Mouse (Mus musculus) thymus, postnatal 4 days (tissue): ENCODE measurements around the gene Mfng.

Experiments
- DNase-seq: peaks from one replicate; pipeline ENCODE4 v3.0.0; 2021

Mfng gene

GRCm38 (mm10) chr15:78712335-78713258 is 60.7 kb downstream of the Mfng start:
- DNase-seq: peak; percentile 71

GRCm38 (mm10) chr15:78711935-78712334 is 61.3 kb downstream of the Mfng start:
- DNase-seq: no peak

DNA sequence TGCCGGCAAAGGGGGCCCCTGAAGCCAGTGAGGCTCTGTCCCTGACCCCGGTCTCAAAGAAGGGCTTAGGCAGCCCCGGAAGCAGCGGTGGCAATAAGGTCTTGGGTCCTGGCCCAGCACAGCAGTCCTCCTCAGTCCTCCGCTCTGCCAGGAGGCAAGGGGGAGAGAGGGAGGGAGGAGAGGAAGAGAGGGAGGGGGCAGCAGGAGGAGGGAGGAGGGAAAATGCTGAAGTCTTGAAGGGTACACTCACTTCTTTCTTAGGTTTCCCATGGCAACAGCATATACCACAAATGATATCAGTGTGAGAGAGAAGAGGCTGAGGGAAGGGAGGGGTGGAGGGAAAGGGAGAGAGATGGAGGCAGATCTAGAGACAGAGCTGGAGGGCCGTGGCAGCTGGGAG is 62.6 kb downstream of the Mfng start:
- no peak for DNase-seq

- DNase-seq: no peak
These were observed 63.5 kb downstream of the Mfng start for GRCm38 (mm10) chr15:78709767-78710166.

GRCm38 (mm10) chr15:78706630-78707029 is 66.6 kb downstream of the Mfng start:
- no peak for DNase-seq
